Mouse (Mus musculus) activated CD4-positive, CD25-positive, alpha-beta regulatory T cell, adult 4 months (primary cell): ENCODE results near the gene Ubxn7. TPM values are rescaled to one million over a fixed set of nuclear protein-coding genes. Genes with fewer than 3 reads are reported as not detected.

Experiments used
- ATAC-seq: one replicate; pipeline ENCODE4 v1.8.0; 2017
- polyA plus RNA-seq, 2 experiments: library from polyadenylated mRNA; unstranded; fragments of 100-300 nt; shearing (Covaris generic); gene quantifications; one replicate each; pipeline ENCODE4 v1.2.1; 2017

Gene Ubxn7
- polyA plus RNA-seq, 2 experiments from 2014 or later, result 14.2 to 16.1 TPM

- no peak for ATAC-seq
These were observed 50.8 kb downstream of the Ubxn7 start for GRCm38 (mm10) chr16:32382901-32383300.

DNA sequence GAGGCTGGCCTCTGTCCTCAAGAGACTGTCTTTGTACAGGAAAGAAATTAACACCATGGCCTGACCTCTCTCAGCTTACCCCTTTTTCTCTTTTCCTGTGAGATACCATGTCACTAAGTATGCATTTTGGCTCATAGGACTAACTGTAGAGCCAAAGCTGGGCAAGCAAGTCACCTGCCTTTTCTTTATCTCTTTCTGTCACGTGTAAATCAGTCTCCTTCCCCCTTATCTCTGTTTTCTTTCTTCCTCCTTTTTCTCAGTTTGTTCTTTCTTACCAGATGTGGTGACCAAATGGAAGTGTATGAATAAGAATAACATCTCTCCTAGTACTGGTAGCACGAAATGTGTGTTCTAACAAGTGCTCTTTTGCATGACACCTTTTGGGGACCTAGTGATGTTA lies 52.8 kb downstream of the Ubxn7 start:
- ATAC-seq, result no peak

GRCm38 (mm10) chr16:32386826-32387225 lies 54.8 kb downstream of the Ubxn7 start:
- no peak for ATAC-seq

DNA sequence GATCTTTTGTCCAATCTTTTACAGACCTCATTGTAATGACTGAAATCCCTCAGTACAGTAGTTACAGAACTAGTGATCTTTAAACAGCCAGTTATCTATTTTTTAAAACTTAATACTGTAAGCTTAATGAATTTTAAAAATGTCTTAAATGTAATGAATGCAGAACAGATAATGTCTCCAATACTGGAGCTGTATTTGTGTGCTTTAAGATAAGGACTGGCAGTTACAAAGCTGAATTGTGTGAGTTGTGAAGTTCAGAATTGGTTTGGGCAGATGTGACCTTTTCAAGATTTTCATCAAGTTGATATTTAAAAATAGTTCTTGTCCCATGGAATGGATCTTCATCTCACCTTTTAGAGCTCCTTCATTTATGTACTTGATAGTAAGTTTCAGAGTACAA lies 57.0 kb downstream of the Ubxn7 start:
- no peak for ATAC-seq

- ATAC-seq, result no peak
These were observed 57.8 kb downstream of the Ubxn7 start for GRCm38 (mm10) chr16:32389841-32390240.

- ATAC-seq, result no peak
These were observed 58.8 kb downstream of the Ubxn7 start for GRCm38 (mm10) chr16:32390882-32391281.

DNA sequence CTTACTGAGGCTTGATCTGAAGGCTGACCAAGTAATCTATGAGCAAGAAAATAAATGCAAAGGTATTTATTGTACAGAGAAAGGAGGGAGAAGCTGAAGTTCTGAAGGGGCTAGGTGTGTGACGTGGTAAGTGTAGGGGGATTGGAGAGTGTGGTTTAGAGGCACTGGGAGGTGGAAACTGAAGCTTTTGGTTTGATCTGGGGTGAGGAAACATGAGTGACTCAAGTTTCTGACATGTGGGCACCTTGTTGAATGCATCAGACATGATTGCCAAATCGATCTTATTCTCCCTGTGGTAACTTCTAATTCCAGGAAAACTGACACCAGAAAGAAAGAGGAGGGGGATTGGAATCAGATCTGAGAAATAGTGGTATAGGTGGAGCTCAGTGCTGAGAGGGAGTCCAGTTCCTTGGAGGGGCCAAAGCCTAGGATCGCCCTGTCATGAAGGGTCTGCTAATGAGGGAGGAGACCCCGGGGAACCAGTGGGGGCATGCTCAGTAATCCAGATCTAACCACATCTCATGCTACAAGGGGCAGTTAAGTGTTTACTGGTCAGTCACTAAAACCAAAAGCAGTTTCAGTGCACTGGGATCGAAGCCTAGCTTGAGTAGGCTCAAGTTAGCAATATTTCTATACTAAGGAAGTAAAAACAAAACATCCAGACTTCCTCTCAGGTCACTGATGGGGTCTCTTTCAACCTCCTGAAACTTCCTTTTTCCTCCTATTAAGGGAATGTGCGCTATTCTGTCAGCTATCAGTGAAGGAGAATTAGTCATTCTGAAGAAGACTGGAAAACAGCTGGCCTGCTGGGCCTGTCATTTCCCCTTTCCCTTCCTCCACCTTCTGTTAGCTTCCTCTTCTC lies 63.9 kb downstream of the Ubxn7 start:
- ATAC-seq, result no peak

- ATAC-seq, result no peak
These were observed 64.4 kb downstream of the Ubxn7 start for GRCm38 (mm10) chr16:32396541-32396835.

DNA sequence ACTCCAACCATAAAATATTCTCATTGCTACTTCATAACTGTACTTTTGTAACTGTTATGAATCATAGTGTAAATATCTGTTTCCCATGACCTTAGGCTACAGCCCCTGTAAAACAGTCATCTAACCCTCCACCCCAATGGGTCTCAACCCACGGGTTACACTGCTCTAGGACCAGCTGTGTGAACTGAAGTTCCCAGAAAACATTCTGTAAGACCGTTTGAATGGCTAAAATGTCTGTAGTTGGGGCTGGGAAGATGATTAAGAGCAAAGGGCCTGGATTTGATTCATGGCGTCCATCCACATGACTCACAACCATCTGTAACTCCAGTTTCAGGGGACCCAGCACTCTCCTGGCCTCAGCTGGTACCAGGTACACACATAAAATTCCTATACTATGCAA lies 66.1 kb downstream of the Ubxn7 start:
- no peak for ATAC-seq

GRCm38 (mm10) chr16:32400267-32400666 lies 68.2 kb downstream of the Ubxn7 start, which contains the start of gene Tm4sf19:
Tm4sf19 (plus strand) TSS chr16:32400506.
- no peak for ATAC-seq

- no peak for ATAC-seq
These were observed 69.4 kb downstream of the Ubxn7 start for GRCm38 (mm10) chr16:32401335-32401965.

DNA sequence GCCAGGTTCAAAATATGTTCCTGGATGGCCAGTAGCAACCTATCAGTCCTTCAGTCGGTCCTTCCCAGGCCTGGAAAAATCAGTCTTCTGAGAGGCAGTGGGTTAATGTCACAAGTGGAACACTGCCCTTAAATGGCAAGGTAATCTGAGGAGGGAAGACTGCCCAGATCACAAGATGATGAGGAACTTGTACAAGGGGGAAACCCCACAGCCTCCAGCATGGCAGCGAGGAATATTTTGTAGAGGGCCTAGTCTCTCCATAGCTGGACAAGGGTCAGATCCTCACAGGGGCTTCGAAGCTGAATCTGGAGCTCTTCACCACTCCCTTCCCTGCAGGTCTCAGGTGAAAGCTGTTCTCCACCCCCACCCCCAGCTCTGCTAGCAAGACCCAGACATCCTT lies 70.8 kb downstream of the Ubxn7 start:
- ATAC-seq, result no peak

DNA sequence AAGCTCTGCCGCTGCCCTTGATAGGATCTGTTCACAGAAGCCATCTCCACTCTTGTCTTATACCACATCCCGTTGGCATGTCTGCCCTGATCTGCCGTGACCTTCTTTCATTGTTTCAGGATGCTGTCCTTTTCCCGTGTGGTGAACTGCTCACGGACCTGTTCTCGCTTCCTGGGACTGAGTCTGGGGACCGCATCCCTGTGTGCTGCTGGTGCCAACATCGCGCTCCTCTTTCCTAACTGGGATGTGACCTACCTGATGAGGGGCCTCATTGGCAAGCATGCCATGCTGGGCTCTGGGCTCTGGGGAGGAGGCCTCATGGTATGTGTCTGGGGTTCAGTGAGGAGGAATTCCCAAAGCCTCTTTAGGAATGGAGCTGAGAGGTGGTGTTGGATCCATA lies 73.7 kb downstream of the Ubxn7 start:
- no peak for ATAC-seq

DNA sequence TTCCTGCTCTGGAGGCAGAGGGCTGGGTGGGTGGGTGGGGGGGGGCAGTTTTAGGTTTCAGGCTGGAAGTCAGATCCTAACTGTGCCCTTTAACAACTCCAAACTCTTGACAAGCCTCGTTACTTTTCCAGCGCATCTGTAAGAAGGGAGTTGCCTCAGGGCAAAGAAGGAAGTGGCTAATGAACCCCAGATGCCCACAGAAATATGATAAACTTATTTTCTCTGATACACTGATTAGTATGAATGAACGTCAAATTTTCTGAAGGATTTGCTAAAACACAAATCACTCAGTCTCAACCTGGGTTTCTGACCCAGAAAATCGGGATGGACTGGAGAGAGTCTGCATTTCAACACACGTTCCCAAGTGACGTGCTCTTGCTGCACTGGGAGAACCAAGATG lies 74.6 kb downstream of the Ubxn7 start:
- no peak for ATAC-seq

DNA sequence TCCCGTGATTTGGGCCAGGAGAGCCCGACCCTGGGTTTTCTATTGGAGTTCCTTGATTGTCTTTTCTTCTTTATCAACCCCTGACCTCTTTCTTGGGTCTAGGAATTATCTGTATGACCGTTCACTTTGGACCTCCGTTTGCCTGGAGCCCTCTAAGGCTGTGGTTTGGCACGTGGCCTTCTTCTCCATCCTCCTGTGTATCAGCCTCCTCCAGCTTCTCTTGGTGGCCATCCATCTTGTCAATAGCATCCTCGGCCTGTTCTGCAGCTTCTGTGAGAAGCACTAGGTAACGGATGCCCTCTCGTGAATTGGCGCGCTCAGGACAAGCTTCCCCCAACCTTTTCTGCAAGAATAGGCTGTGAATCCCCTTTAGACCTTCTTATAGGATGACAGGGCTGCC lies 75.7 kb downstream of the Ubxn7 start:
- no peak for ATAC-seq

GRCm38 (mm10) chr16:32417457-32417856 lies 85.4 kb downstream of the Ubxn7 start:
- no peak for ATAC-seq

GRCm38 (mm10) chr16:32419517-32420483 lies 87.7 kb downstream of the Ubxn7 start, which contains the start of gene Tctex1d2:
Tctex1d2 (plus strand) TSS chr16:32419702.
- peak; percentile 99 for ATAC-seq

- ATAC-seq, result no peak
These were observed 95.4 kb downstream of the Ubxn7 start for GRCm38 (mm10) chr16:32427506-32427905.

- ATAC-seq, result peak; percentile 67
These were observed 98.5 kb downstream of the Ubxn7 start, which contains the start of gene Pcyt1a for GRCm38 (mm10) chr16:32430474-32431046. Pcyt1a (plus strand) TSS chr16:32430921.

DNA sequence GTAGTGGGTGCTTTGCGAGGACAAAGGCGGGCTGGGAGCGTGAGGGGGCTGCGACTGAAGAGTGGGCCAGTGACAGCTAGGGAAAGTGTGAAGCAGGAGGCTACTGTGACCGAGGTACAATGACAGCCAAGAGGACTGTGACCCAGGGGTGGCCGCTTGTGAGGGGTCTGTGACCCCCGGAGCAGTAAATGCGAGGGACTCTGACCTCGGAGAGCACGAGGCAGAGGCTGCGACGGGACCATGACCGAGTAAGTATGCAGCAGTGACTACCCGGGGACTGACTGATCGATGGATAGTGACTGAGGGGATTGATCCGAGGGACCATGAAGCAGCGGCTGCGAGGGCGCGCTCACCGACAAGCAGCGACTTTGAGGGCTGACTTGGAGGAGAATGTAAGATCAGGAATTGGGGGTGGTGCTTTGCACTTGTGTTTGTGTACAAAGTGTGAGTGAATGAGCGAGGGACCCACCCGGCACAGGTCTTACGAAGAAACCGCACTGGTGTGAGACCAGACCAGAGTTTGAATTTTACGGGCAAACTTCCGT lies 99.1 kb downstream of the Ubxn7 start:
- peak; percentile 30 for ATAC-seq

- ATAC-seq, result no peak
These were observed 99.9 kb downstream of the Ubxn7 start for GRCm38 (mm10) chr16:32431926-32432325.

GRCm38 (mm10) chr16:32433138-32433537 lies 101.1 kb downstream of the Ubxn7 start:
- no peak for ATAC-seq
